Mouse (Mus musculus): ENCODE measurements around the gene Dcaf7.

DNA sequence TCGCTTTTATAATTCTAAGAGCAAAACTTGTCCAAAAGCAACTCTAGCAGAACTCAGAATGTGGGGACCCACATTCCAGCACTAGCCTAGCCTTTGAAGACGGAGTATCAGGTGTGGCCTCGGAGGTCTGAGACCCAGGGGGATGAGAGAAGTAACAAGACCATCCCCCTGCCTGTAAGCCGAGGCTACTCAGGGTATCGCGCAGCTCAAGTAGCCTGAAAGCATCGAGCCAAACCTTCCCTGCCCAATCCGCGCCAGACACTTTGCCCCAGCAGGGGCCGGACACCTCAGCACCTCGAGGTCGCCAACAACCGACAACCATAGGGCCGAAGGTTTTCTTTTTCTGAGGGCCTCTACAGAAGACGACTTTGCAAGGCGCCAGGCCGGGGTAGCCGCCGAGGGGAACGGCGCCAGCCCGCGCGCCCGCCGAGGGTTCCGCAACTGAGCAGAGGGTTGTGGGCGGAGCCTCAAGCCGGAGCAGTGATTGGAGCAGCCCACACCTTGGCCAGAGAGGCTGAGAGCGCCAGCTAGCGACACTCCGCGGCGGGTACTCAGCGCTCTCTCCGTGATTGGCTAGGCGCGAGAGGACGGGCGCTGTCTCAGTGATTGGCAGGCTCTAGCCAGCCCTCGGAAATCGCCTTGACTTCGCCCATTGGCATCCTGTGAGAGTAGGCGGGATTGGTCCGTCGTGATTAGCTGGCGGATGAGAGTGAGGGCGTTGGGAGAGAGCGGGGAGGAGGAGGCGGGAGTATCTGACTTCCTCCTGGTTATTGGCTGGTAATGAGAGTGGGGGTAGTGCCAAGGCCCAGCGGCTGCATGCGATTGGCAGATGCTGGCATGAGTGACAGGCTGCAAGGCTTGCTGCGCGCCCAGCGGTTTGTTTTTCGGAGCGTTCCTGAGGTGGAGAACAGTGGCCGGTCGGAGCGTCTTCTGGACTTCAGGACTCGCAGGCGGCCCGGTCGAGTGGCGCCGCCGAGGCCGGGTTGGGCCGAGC, 47.3 kb downstream of the Dcaf7 start, which contains the start of gene Map3k3:
- TF ChIP-seq ZC3H11A (IDR thresholded peaks at IDR 0.05; ENCODE audit: borderline replicate concordance, low read depth, low read length) (no peak), HCFC1 (IDR thresholded peaks at IDR 0.05; ENCODE audit: borderline replicate concordance, insufficient read depth, low read length) (no peak), ZNF384 (IDR thresholded peaks at IDR 0.05; ENCODE audit: low read depth, low read length) (no peak), MAFK (IDR thresholded peaks at IDR 0.05; ENCODE audit: insufficient read depth, low read depth, low read length) (no peak), CHD2 (IDR thresholded peaks at IDR 0.05; ENCODE audit: low read depth, low read length) (peak; percentile 87)
